Mouse (Mus musculus): ENCODE data around the gene Gm42517. TPM values are rescaled to one million over a fixed set of nuclear protein-coding genes. Genes with fewer than 3 reads are reported as not detected.

The Gm42517 gene
- polyA plus RNA-seq, 1 experiment = 44.5 TPM

DNA sequence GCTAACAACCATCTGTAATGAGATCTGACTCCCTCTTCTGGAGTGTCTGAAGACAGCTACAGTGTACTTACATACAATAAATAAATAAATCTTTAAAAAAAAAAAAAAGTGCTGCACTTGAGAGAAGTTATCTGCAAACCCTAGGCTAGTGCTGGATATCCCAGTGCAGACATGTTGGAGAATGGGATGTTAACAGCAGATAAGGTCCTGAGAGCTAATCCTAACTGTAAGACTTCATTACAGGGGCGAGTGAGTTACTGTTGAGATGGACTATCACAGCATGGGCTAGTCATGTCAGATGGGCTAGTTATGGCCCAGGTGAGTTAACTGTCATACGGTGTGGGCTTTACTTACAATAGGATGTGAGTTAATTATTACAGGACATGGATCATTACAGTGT lies 13.7 kb downstream of the Gm42517 start:
- DNase-seq (ENCODE audit: extremely low spot score in 1 of 2, low spot score in 1 of 2) = no peak

DNA sequence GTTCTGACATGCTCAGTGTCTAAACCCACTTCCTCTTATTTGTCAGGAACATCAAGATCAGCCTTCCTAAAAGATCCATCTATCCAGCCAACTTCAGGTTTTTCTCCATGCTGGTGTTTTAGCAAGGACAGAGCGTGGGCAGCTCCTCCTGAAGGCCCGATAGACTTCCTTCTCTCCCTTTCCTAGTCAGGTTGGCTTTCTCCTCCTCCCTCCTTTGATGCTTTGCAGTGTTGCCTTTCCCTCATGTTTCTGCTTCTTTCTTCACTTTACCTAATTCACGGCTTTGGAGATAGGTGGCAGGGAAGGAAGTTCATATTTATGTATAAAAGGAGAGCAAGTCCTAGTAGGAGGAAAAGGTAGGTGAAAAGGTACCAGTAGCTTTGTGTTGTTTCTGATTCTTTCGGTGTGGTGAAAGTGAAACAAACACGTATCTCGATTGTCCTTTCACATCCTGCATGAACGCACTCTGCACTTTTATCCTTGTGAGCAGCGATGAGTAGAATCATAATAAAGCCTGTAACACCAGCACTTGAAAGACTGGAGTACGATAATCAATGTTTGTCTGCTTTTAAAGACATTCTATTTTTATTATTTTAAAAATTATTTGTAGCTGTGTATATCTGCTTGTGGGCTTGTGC lies 18.1 kb downstream of the Gm42517 start:
- DNase-seq (ENCODE audit: extremely low spot score in 1 of 2, low spot score in 1 of 2) = no peak

DNA sequence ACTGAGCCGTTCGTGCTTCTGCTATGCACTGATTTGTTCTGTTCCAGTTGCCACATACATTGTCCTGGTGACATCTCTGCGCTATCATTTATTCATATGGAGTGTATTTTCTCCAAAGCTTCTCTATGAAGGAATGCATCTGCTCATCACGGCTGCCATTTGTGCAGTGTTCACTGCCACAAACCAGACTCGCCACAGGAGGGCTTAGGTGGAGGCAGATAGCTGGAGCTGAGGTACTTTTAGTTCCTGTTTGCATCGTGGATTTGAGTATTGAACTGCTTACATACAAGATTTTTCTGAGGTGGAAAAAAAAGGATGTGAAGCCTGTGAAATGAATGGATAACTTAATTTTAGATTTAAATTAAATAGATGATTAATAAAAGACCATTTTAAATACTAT lies 19.9 kb downstream of the Gm42517 start:
- DNase-seq (ENCODE audit: extremely low spot score in 1 of 2, low spot score in 1 of 2) = no peak

DNA sequence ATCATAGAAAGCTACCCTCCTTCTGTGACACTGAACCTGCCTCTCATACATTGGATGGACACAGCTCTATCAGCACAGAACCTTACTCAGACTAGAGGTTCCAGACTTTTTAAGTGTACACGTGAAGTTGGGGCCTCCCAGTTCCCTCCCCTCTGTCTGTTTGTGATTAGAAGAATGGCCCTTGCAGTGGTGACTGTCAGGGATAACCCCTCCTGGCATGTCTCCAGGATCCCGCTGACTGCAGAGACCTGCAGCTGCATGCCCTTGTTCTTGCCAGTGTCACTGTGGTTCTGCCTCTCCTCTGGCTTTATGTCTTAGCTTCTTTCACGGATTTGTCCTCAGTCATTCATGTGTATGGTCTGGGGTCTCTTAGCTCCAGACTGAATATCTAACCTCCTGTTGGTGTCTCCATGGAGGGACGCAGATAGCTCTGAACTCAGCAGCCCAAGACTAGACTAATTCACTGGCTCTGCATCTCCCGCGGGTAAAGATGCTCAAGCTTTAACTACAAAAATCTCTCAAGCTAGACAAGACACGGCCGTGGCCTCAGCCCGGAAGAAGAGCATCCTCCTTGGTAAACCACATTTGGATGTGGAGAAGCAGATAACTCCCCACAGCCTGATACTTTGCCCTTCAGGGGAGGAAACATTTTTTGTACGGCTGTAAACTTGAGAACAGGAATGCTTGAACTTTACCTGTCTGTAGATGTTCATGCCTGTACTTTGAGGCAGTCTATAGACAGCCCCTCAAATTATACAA lies 22.2 kb downstream of the Gm42517 start:
- no peak for DNase-seq (ENCODE audit: extremely low spot score in 1 of 2, low spot score in 1 of 2)

DNA sequence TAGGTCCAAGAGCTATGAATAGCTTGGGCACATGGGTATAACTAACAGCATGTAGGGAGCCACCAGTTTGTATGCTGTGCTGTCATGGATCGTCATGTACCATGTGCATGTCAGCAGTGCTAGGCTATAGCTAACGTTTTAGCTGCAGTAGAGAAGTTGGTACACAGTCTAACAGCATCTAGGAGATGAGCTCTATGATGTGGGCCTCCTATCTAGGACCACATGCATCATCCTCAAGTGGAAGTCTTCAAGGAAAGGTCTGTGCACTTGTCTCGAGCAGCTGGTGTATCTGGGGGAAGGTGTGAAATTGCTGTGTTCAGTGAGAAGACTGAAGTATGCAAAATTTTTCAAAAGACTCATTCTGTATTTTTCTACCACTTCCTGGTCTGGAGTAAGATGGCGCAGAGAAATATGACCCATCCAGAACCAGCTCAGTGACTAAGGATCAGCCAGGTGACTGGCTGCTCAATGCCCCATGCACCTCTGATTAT lies 24.0 kb downstream of the Gm42517 start:
- DNase-seq (ENCODE audit: extremely low spot score in 1 of 2, low spot score in 1 of 2) = peak in 1 of 2 experiments; percentile 26

DNA sequence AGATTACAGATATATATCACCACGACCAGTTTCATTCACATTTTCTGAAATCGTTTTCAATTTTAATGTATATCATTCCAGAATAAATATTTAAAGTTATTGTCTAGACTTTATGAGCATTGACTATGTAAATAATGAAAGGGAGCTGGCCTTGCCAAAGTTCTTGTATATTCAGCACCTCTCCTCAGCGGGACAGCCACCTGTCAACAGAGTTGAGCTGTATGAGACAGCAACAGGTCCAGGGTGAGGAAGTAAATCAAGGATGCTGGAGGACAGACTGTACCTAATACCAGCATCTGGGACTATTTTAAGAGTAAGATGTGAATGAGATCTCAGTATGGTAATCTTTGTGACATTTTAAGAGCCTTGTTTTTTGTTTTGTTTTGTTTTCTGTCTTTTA lies 29.7 kb downstream of the Gm42517 start:
- no peak for DNase-seq (ENCODE audit: extremely low spot score in 1 of 2, low spot score in 1 of 2)

DNA sequence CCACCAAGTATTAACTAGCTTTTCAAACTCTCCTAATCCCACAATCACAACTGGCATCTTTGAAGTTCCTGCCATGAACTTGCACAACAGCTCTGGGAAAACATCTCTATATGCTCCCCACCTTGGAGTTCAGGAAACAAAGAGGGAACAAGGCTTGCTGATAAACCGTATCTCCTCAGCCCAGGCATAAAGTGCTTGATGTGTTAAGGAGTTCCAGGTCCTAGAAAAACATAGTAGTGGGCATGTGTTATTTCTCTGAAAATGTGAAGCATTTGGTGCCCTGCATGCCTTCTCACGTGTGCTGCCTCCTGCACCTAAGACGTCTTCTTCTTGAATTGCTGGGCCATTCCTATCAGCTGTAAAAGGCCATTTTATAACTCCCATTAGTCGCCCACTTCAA lies 30.3 kb downstream of the Gm42517 start:
- no peak for DNase-seq (ENCODE audit: extremely low spot score in 1 of 2, low spot score in 1 of 2)

DNA sequence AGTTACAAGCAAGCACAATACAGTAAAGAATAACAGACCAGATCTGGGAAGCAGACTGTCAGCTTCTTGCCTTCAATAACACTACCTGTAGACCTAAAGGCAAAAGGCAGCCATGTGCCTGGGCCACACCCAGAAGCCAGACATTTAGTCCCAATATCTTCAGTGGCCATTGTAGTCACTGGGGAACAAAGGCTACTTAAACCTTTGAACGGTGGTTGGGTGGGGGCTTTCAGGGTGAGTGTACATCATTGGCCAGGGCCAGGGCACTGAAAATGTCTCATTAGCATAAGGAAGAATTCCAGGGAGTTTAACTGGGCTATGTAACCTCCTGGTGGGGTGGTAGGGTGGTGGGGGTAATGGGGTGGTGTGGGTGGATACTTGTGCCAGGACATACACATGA lies 36.7 kb downstream of the Gm42517 start:
- DNase-seq (ENCODE audit: extremely low spot score in 1 of 2, low spot score in 1 of 2) = no peak

Other genes starting within 250 kb of the Gm42517 start
- 20.2 and 20.6 TPM in 2 replicates for gene Tmed5, start 235.3 kb downstream of the Gm42517 start, polyA plus RNA-seq (2012; rRNA removed)
- 0.59 and 0.74 TPM in 2 replicates for gene Ccdc18, start 235.0 kb downstream of the Gm42517 start, polyA plus RNA-seq (2012; rRNA removed)
- 29.3 and 31.8 TPM in 2 replicates for gene Dr1, start 99.0 kb downstream of the Gm42517 start, polyA plus RNA-seq (2012; rRNA removed)
- 8.4 and 8.8 TPM in 2 replicates for gene Pigg, start 55.3 kb downstream of the Gm42517 start, polyA plus RNA-seq (2012; rRNA removed)
- 0.17 and 0.18 TPM in 2 replicates for gene Pde6b, start 20.5 kb upstream of the Gm42517 start, polyA plus RNA-seq (2012; rRNA removed)
- 350 and 364 TPM in 2 replicates for gene Atp5k, start 66.5 kb upstream of the Gm42517 start, polyA plus RNA-seq (2012; rRNA removed)
- 0.98 and 1.2 TPM in 2 replicates for gene Mfsd7a, start 81.0 kb upstream of the Gm42517 start, polyA plus RNA-seq (2012; rRNA removed)
- gene Pcgf3, start 93.3 kb upstream of the Gm42517 start, polyA plus RNA-seq (2012; rRNA removed) = 19.0 and 20.3 TPM in 2 replicates
- 398 and 463 TPM in 2 replicates for gene Cplx1, start 182.1 kb upstream of the Gm42517 start, polyA plus RNA-seq (2012; rRNA removed)

Data from frontal cortex, adult 2 months (tissue).